Mouse (Mus musculus): ENCODE data around the gene 4930432M17Rik. TPM values are rescaled to one million over a fixed set of nuclear protein-coding genes. Genes with fewer than 3 reads are reported as not detected.
A peak's percentile ranks its signal among the peaks of the same experiment; 100 is the strongest.

The 4930432M17Rik gene
- total RNA-seq, 2 experiments from 2014 or later, result not detected

- no peak for DNase-seq
Measured at GRCm38 (mm10) chr3:121678935-121679334, 8.4 kb downstream of the 4930432M17Rik start.

- DNase-seq, result no peak
Measured at GRCm38 (mm10) chr3:121679443-121679842, 8.9 kb downstream of the 4930432M17Rik start.

- DNase-seq, result no peak
Measured at GRCm38 (mm10) chr3:121680187-121680586, 9.6 kb downstream of the 4930432M17Rik start.

GRCm38 (mm10) chr3:121682439-121683411, 12.2 kb downstream of the 4930432M17Rik start:
- DNase-seq, result no peak

GRCm38 (mm10) chr3:121684552-121684951, 14.0 kb downstream of the 4930432M17Rik start:
- no peak for DNase-seq

GRCm38 (mm10) chr3:121684963-121685362, 14.4 kb downstream of the 4930432M17Rik start:
- DNase-seq, result no peak

- no peak for DNase-seq
Measured at GRCm38 (mm10) chr3:121685985-121686384, 15.4 kb downstream of the 4930432M17Rik start.

- no peak for DNase-seq
Measured at GRCm38 (mm10) chr3:121686408-121686911, 15.9 kb downstream of the 4930432M17Rik start.

GRCm38 (mm10) chr3:121687741-121688140, 17.2 kb downstream of the 4930432M17Rik start:
- DNase-seq, result no peak

- no peak for DNase-seq
Measured at GRCm38 (mm10) chr3:121689029-121689428, 18.5 kb downstream of the 4930432M17Rik start.

- DNase-seq, result no peak
Measured at GRCm38 (mm10) chr3:121689697-121690096, 19.1 kb downstream of the 4930432M17Rik start.

GRCm38 (mm10) chr3:121693001-121693730, 22.6 kb downstream of the 4930432M17Rik start:
- DNase-seq, result no peak

GRCm38 (mm10) chr3:121693746-121694145, 23.2 kb downstream of the 4930432M17Rik start:
- DNase-seq, result no peak

- no peak for DNase-seq
Measured at GRCm38 (mm10) chr3:121697169-121697568, 26.6 kb downstream of the 4930432M17Rik start.

GRCm38 (mm10) chr3:121699401-121699800, 28.8 kb downstream of the 4930432M17Rik start:
- DNase-seq, result no peak

- no peak for DNase-seq
Measured at GRCm38 (mm10) chr3:121699849-121700248, 29.3 kb downstream of the 4930432M17Rik start.

- peak; percentile 50 to 61 for DNase-seq
Measured at GRCm38 (mm10) chr3:121700364-121700952, 29.9 kb downstream of the 4930432M17Rik start.

GRCm38 (mm10) chr3:121703155-121703879, 32.8 kb downstream of the 4930432M17Rik start:
- DNase-seq, result no peak

- no peak for DNase-seq
Measured at GRCm38 (mm10) chr3:121703880-121704243, 33.3 kb downstream of the 4930432M17Rik start.

GRCm38 (mm10) chr3:121706087-121706486, 35.5 kb downstream of the 4930432M17Rik start:
- DNase-seq, result no peak

GRCm38 (mm10) chr3:121707106-121707505, 36.5 kb downstream of the 4930432M17Rik start:
- no peak for DNase-seq

All from layer of hippocampus, postnatal 36 days (tissue).